Mouse (Mus musculus) forebrain, embryonic 11.5 days (tissue): Measurements from ENCODE around the gene Mtch2. TPM values are rescaled to one million over a fixed set of nuclear protein-coding genes. Genes with fewer than 3 reads are reported as not detected.

Experiments used
- ATAC-seq: fragments of 200-750 bp; cut with Nextera tagmentation; replicated peaks from 2 replicates; pipeline ENCODE4 v1.8.0; 2017; ENCODE audit warnings: moderate TSS enrichment; ENCODE audit not compliant: low FRiP score
- DNase-seq: peaks from one replicate; pipeline ENCODE4 v3.0.0-alpha.2; 2017; ENCODE audit warnings: low spot score
- H3K27ac ChIP-seq: fragments of 300-500 bp; sonication (generic); 2 replicates; pipeline ENCODE4 v1.5.1; 2014; ENCODE audit warnings: low read depth, low read length
- H3K27me3 ChIP-seq: fragments of 300-500 bp; sonication (generic); 2 replicates; pipeline ENCODE4 v1.6.1; 2014; ENCODE audit warnings: mild to moderate bottlenecking, low read length, mixed read lengths; ENCODE audit not compliant: control insufficient read depth, insufficient read depth
- H3K36me3 ChIP-seq: fragments of 300-500 bp; sonication (generic); 2 replicates; pipeline ENCODE4 v1.6.1; 2014; ENCODE audit warnings: mild to moderate bottlenecking, low read length, moderate library complexity, mixed read lengths; ENCODE audit not compliant: control insufficient read depth, insufficient read depth
- H3K4me1 ChIP-seq: fragments of 300-500 bp; sonication (generic); replicated peaks from 2 replicates; pipeline ENCODE4 v1.6.1; 2014; ENCODE audit warnings: low read length, mixed read lengths; ENCODE audit not compliant: control insufficient read depth, insufficient read depth
- H3K4me2 ChIP-seq: fragments of 300-500 bp; sonication (generic); 2 replicates; pipeline ENCODE4 v1.6.1; 2014; ENCODE audit warnings: low read depth, mild to moderate bottlenecking, low read length, moderate library complexity, mixed read lengths; ENCODE audit not compliant: severe bottlenecking
- H3K4me3 ChIP-seq: fragments of 300-500 bp; sonication (generic); 2 replicates; pipeline ENCODE4 v1.5.1; 2014; ENCODE audit warnings: low read depth, low read length
- H3K9ac ChIP-seq: fragments of 300-500 bp; sonication (generic); 2 replicates; pipeline ENCODE4 v1.6.1; 2014; ENCODE audit warnings: low read length
- H3K9me3 ChIP-seq: fragments of 300-500 bp; sonication (generic); 2 replicates; pipeline ENCODE4 v1.6.1; 2016; ENCODE audit warnings: low read length, mixed read lengths; ENCODE audit not compliant: control insufficient read depth
- WGBS: fragments of 180-500 bp; shearing (Covaris S2); extraction: QIAGEN DNeasy Blood & Tissue Kit; methylation state at CpG from one replicate; pipeline ENCODE4 v1.1.7; 2014; 5-methylcytosine and 5-hydroxymethylcytosine counted together
- polyA plus RNA-seq: library from polyadenylated mRNA; unstranded; fragments of >200 nt; fragmentation: Nextera tagmentation; extraction: Ambion mirVana; gene quantifications from 2 replicates; pipeline ENCODE4 v1.2.1, GENCODE M21; 2014

Mtch2 gene
- polyA plus RNA-seq, 1 experiment from 2014 or later = 247 TPM

GRCm38 (mm10) chr2:90871180-90871961 lies 24.4 kb downstream of the Mtch2 start:
- ATAC-seq = no peak
- DNase-seq = no peak
- no peaks in the 10 kb centered on the region for H3K4me1 ChIP-seq
- H3K9me3 ChIP-seq = no peaks in the 10 kb centered on the region
- no peak overlapping the region for H3K27ac ChIP-seq
- 79% methylated on average over 8 of the region's 8 CpGs for WGBS
- H3K27me3 ChIP-seq = no peaks in the 10 kb centered on the region
- H3K36me3 ChIP-seq = no peaks in the 10 kb centered on the region
- H3K9ac ChIP-seq = no peak overlapping the region
- no peak overlapping the region for H3K4me3 ChIP-seq
- no peak overlapping the region for H3K4me2 ChIP-seq

GRCm38 (mm10) chr2:90874025-90874424 lies 27.1 kb downstream of the Mtch2 start:
- H3K9me3 ChIP-seq = no peaks in the 10 kb centered on the region
- WGBS = 81% methylated on average over 1 of the region's 1 CpGs
- H3K27me3 ChIP-seq = no peaks in the 10 kb centered on the region
- no peaks in the 10 kb centered on the region for H3K4me1 ChIP-seq
- DNase-seq (no peak), ATAC-seq (no peak)
- no peak overlapping the region for H3K27ac ChIP-seq
- no peak overlapping the region for H3K9ac ChIP-seq
- no peaks in the 10 kb centered on the region for H3K36me3 ChIP-seq
- no peak overlapping the region for H3K4me2 ChIP-seq
- H3K4me3 ChIP-seq = no peak overlapping the region

GRCm38 (mm10) chr2:90875239-90875638 lies 28.3 kb downstream of the Mtch2 start:
- Histone ChIP-seq H3K9me3 (no peaks in the 10 kb centered on the region), H3K36me3 (no peaks in the 10 kb centered on the region), H3K9ac (no peak overlapping the region), H3K4me2 (no peak overlapping the region), H3K4me3 (no peak overlapping the region), H3K27ac (no peak overlapping the region), H3K27me3 (no peaks in the 10 kb centered on the region), H3K4me1 (no peaks in the 10 kb centered on the region)
- DNase-seq (no peak), ATAC-seq (no peak)
- 69% methylated on average over 2 of the region's 2 CpGs for WGBS

- DNase-seq (no peak), ATAC-seq (no peak)
- H3K27me3 ChIP-seq = no peaks in the 10 kb centered on the region
- H3K4me1 ChIP-seq = no peaks in the 10 kb centered on the region
- no peak overlapping the region for H3K27ac ChIP-seq
- no peak overlapping the region for H3K4me3 ChIP-seq
- H3K9me3 ChIP-seq = no peaks in the 10 kb centered on the region
- no peaks in the 10 kb centered on the region for H3K36me3 ChIP-seq
- WGBS = 89% methylated on average over 4 of the region's 5 CpGs
- H3K9ac ChIP-seq = no peak overlapping the region
- no peak overlapping the region for H3K4me2 ChIP-seq
Observed at GRCm38 (mm10) chr2:90877584-90878259, 30.8 kb downstream of the Mtch2 start.

- DNase-seq (no peak), ATAC-seq (no peak)
- Histone ChIP-seq H3K9me3 (no peaks in the 10 kb centered on the region), H3K4me1 (no peaks in the 10 kb centered on the region), H3K9ac (no peak overlapping the region), H3K4me3 (no peak overlapping the region), H3K27me3 (no peaks in the 10 kb centered on the region), H3K36me3 (no peaks in the 10 kb centered on the region), H3K4me2 (no peak overlapping the region), H3K27ac (no peak overlapping the region)
Observed at GRCm38 (mm10) chr2:90879419-90879818, 32.5 kb downstream of the Mtch2 start.

- H3K4me2 ChIP-seq = peak overlapping the region; percentile 0; the same call in 1 of the 2 replicates
- DNase-seq (no peak), ATAC-seq (no peak)
- no peaks in the 10 kb centered on the region for H3K36me3 ChIP-seq
- no peak overlapping the region for H3K9ac ChIP-seq
- WGBS = 10% methylated on average over 6 of the region's 6 CpGs
- no peaks in the 10 kb centered on the region for H3K9me3 ChIP-seq
- no peaks in the 10 kb centered on the region; the same call in 1 of the 2 replicates for H3K4me1 ChIP-seq
- H3K27ac ChIP-seq = no peak overlapping the region
- no peak overlapping the region for H3K4me3 ChIP-seq
- peaks cover 5% of the 10 kb centered on the region; the same call in 1 of the 2 replicates for H3K27me3 ChIP-seq
Observed at GRCm38 (mm10) chr2:90880144-90880785, 33.3 kb downstream of the Mtch2 start.

- Histone ChIP-seq H3K4me3 (no peak overlapping the region), H3K4me2 (no peak overlapping the region), H3K9me3 (no peaks in the 10 kb centered on the region), H3K27me3 (peaks cover 17% of the 10 kb centered on the region), H3K36me3 (no peaks in the 10 kb centered on the region), H3K4me1 (peaks cover 4% of the 10 kb centered on the region; the same call in 1 of the 2 replicates), H3K9ac (no peak overlapping the region), H3K27ac (no peak overlapping the region)
- WGBS = 77% methylated on average over 2 of the region's 2 CpGs
- no peak for DNase-seq
- ATAC-seq = no peak
Observed at GRCm38 (mm10) chr2:90881824-90882223, 34.9 kb downstream of the Mtch2 start.

GRCm38 (mm10) chr2:90885218-90886041 lies 38.5 kb downstream of the Mtch2 start, which contains the start of gene C1qtnf4:
TSS of gene C1qtnf4 (plus strand) at chr2:90885860.
- Histone ChIP-seq H3K4me1 (peaks cover 9% of the 10 kb centered on the region; the same call in 1 of the 2 replicates), H3K9me3 (no peaks in the 10 kb centered on the region), H3K4me3 (peak within 1 kb of the TSS; percentile 58), H3K9ac (peak within 1 kb of the TSS; percentile 79), H3K36me3 (no peaks in the 10 kb centered on the region), H3K27me3 (peaks cover 44% of the 10 kb centered on the region), H3K4me2 (peak within 1 kb of the TSS; percentile 97), H3K27ac (no peak within 1 kb of the TSS; the same call in 1 of the 2 replicates)
- ATAC-seq (peak; percentile 75), DNase-seq (peak; percentile 78)
- under 1% methylated on average over 45 of the region's 45 CpGs for WGBS
